Mouse (Mus musculus): ENCODE results near the gene Rps10.
"Not testable (repeated sequence)": the region's sequence is repeated elsewhere in the genome, so short reads cannot be mapped to it uniquely, and the experiment has no call there.

The Rps10 gene

GRCm38 (mm10) chr17:27643756-27644155 lies 7.3 kb upstream of the Rps10 start:
- DNase-seq (ENCODE audit: low read depth, low spot score), result no peak

GRCm38 (mm10) chr17:27643101-27643500 lies 6.6 kb upstream of the Rps10 start:
- no peak for DNase-seq (ENCODE audit: low read depth, low spot score)

GRCm38 (mm10) chr17:27642491-27643062 lies 6.1 kb upstream of the Rps10 start:
- no peak for DNase-seq (ENCODE audit: low read depth, low spot score)

- not testable (repeated sequence) for DNase-seq (ENCODE audit: low read depth, low spot score)
Measured at GRCm38 (mm10) chr17:27639851-27640250, 3.4 kb upstream of the Rps10 start.

GRCm38 (mm10) chr17:27638921-27639332 lies 2.5 kb upstream of the Rps10 start:
- DNase-seq (ENCODE audit: low read depth, low spot score), result no peak

GRCm38 (mm10) chr17:27637333-27637732 lies 864 bp upstream of the Rps10 start:
- DNase-seq (ENCODE audit: low read depth, low spot score), result no peak

- not testable (repeated sequence) for DNase-seq (ENCODE audit: low read depth, low spot score)
Measured at GRCm38 (mm10) chr17:27635575-27635903, 930 bp downstream of the Rps10 start.

GRCm38 (mm10) chr17:27634871-27635574 lies 1.4 kb downstream of the Rps10 start, which contains the start of gene RPS10-NUDT3:
Gene RPS10-NUDT3 (minus strand): TSS chr17:27635222.
- peak; percentile 87 for DNase-seq (ENCODE audit: low read depth, low spot score)

- no peak for DNase-seq (ENCODE audit: low read depth, low spot score)
Measured at GRCm38 (mm10) chr17:27629249-27630020, 7.0 kb downstream of the Rps10 start.

GRCm38 (mm10) chr17:27628376-27628775 lies 8.1 kb downstream of the Rps10 start:
- no peak for DNase-seq (ENCODE audit: low read depth, low spot score)

- DNase-seq (ENCODE audit: low read depth, low spot score), result no peak
Measured at GRCm38 (mm10) chr17:27627451-27627850, 9.0 kb downstream of the Rps10 start.

GRCm38 (mm10) chr17:27626681-27627080 lies 9.8 kb downstream of the Rps10 start:
- no peak for DNase-seq (ENCODE audit: low read depth, low spot score)

GRCm38 (mm10) chr17:27625455-27626251 lies 10.8 kb downstream of the Rps10 start:
- DNase-seq (ENCODE audit: low read depth, low spot score), result no peak

- peak; percentile 85 for DNase-seq (ENCODE audit: low read depth, low spot score)
Measured at GRCm38 (mm10) chr17:27623360-27624326, 12.8 kb downstream of the Rps10 start, which contains the start of gene Nudt3. Gene Nudt3 (minus strand): TSS chr17:27623495.

- no peak for DNase-seq (ENCODE audit: low read depth, low spot score)
Measured at GRCm38 (mm10) chr17:27622611-27623359, 13.7 kb downstream of the Rps10 start.

GRCm38 (mm10) chr17:27621705-27622531 lies 14.6 kb downstream of the Rps10 start:
- DNase-seq (ENCODE audit: low read depth, low spot score), result no peak

- no peak for DNase-seq (ENCODE audit: low read depth, low spot score)
Measured at GRCm38 (mm10) chr17:27621161-27621560, 15.3 kb downstream of the Rps10 start.

GRCm38 (mm10) chr17:27615388-27615787 lies 21.1 kb downstream of the Rps10 start:
- no peak for DNase-seq (ENCODE audit: low read depth, low spot score)

GRCm38 (mm10) chr17:27613016-27613415 lies 23.5 kb downstream of the Rps10 start:
- DNase-seq (ENCODE audit: low read depth, low spot score), result no peak

Data from retina, adult 2 months (tissue).